Mouse (Mus musculus) limb, embryonic 15.5 days (tissue): ENCODE data around the gene Acad11. TPM values are rescaled to one million over a fixed set of nuclear protein-coding genes. Genes with fewer than 3 reads are reported as not detected.
A peak's percentile ranks its signal among the peaks of the same experiment; 100 is the strongest.

ENCODE experiments used
- ATAC-seq: fragments of 200-750 bp; cut with Nextera tagmentation; 2 replicates; pipeline ENCODE4 v1.8.0; 2017; ENCODE audit warnings: low read depth, moderate TSS enrichment; ENCODE audit not compliant: insufficient number of reproducible peaks, low FRiP score, low TSS enrichment
- H3K27ac ChIP-seq: fragments of 300-500 bp; sonication (generic); 2 replicates; pipeline ENCODE4 v1.5.1; 2015; ENCODE audit warnings: moderate library complexity, mild to moderate bottlenecking, inconsistent platforms
- H3K27me3 ChIP-seq: fragments of 300-500 bp; sonication (generic); 2 replicates; pipeline ENCODE4 v1.6.1; 2015; ENCODE audit warnings: inconsistent platforms
- H3K36me3 ChIP-seq: fragments of 300-500 bp; sonication (generic); 2 replicates; pipeline ENCODE4 v1.6.1; 2015; ENCODE audit warnings: inconsistent platforms
- H3K4me1 ChIP-seq: fragments of 300-500 bp; sonication (generic); 2 replicates; pipeline ENCODE4 v1.6.1; 2015; ENCODE audit warnings: inconsistent platforms
- H3K4me2 ChIP-seq: fragments of 300-500 bp; sonication (generic); 2 replicates; pipeline ENCODE4 v1.6.1; 2015; ENCODE audit warnings: mild to moderate bottlenecking, inconsistent platforms
- H3K4me3 ChIP-seq: fragments of 300-500 bp; sonication (generic); 2 replicates; pipeline ENCODE4 v1.5.1; 2015; ENCODE audit warnings: mild to moderate bottlenecking, inconsistent platforms
- H3K9ac ChIP-seq: fragments of 300-500 bp; sonication (generic); 2 replicates; pipeline ENCODE4 v1.6.1; 2015; ENCODE audit warnings: inconsistent platforms
- H3K9me3 ChIP-seq: fragments of 300-500 bp; sonication (generic); 2 replicates; pipeline ENCODE4 v1.6.1; 2016; ENCODE audit warnings: inconsistent platforms
- WGBS: fragments of 180-500 bp; shearing (Covaris S2); methylation state at CpG from one replicate; pipeline ENCODE4 v1.1.7; 2015; 5-methylcytosine and 5-hydroxymethylcytosine counted together
- polyA plus RNA-seq: library from polyadenylated mRNA; unstranded; fragments of >200 nt; fragmentation: Nextera tagmentation; extraction: Ambion mirVana; gene quantifications from 2 replicates; pipeline ENCODE4 v1.2.1, GENCODE M21; 2015

Acad11 gene
- polyA plus RNA-seq: 12.4 and 12.5 TPM in 2 replicates

- H3K9me3 ChIP-seq: no peaks in the 10 kb centered on the region
- H3K27ac ChIP-seq: peak within 1 kb of the TSS; percentile 65
- peak; percentile 91 for ATAC-seq
- H3K4me1 ChIP-seq: peaks cover 18% of the 10 kb centered on the region
- H3K4me3 ChIP-seq: peak within 1 kb of the TSS; percentile 100
- under 1% methylated on average over 27 of the region's 30 CpGs for WGBS
- peak within 1 kb of the TSS; percentile 87 for H3K4me2 ChIP-seq
- no peaks in the 10 kb centered on the region for H3K27me3 ChIP-seq
- peak within 1 kb of the TSS; percentile 94 for H3K9ac ChIP-seq
- peaks cover 14% of the 10 kb centered on the region for H3K36me3 ChIP-seq
These were observed at the start of gene Acad11 for GRCm38 (mm10) chr9:104063244-104063961. TSS of gene Acad11 (plus strand) at chr9:104063377.

GRCm38 (mm10) chr9:104014526-104014925, 48.7 kb upstream of the Acad11 start:
- H3K27me3 ChIP-seq: no peaks in the 10 kb centered on the region
- peaks cover 70% of the 10 kb centered on the region for H3K36me3 ChIP-seq
- no peak overlapping the region for H3K27ac ChIP-seq
- H3K9me3 ChIP-seq: no peaks in the 10 kb centered on the region
- no peaks in the 10 kb centered on the region for H3K4me1 ChIP-seq
- no peak overlapping the region for H3K9ac ChIP-seq
- no peak overlapping the region for H3K4me2 ChIP-seq
- ATAC-seq: no peak
- WGBS: 80% methylated on average over 1 of the region's 1 CpGs
- H3K4me3 ChIP-seq: no peak overlapping the region

GRCm38 (mm10) chr9:104021026-104021425, 42.2 kb upstream of the Acad11 start:
- WGBS: 92% methylated on average over 10 of the region's 10 CpGs
- no peak overlapping the region for H3K9ac ChIP-seq
- H3K4me1 ChIP-seq: no peaks in the 10 kb centered on the region
- H3K4me2 ChIP-seq: no peak overlapping the region
- ATAC-seq: no peak
- H3K36me3 ChIP-seq: peaks cover 85% of the 10 kb centered on the region
- no peak overlapping the region for H3K4me3 ChIP-seq
- no peak overlapping the region for H3K27ac ChIP-seq
- H3K9me3 ChIP-seq: no peaks in the 10 kb centered on the region
- no peaks in the 10 kb centered on the region for H3K27me3 ChIP-seq

- no peak overlapping the region for H3K4me2 ChIP-seq
- H3K36me3 ChIP-seq: peaks cover 65% of the 10 kb centered on the region
- no peak for ATAC-seq
- no peaks in the 10 kb centered on the region for H3K27me3 ChIP-seq
- H3K9me3 ChIP-seq: no peaks in the 10 kb centered on the region
- no peak overlapping the region for H3K4me3 ChIP-seq
- H3K27ac ChIP-seq: no peak overlapping the region
- no peaks in the 10 kb centered on the region for H3K4me1 ChIP-seq
- WGBS: 95% methylated on average over 8 of the region's 8 CpGs
- no peak overlapping the region for H3K9ac ChIP-seq
These were observed 36.0 kb upstream of the Acad11 start for GRCm38 (mm10) chr9:104027186-104027585.

- H3K27ac ChIP-seq: no peak overlapping the region
- no peaks in the 10 kb centered on the region for H3K4me1 ChIP-seq
- no peak overlapping the region for H3K4me3 ChIP-seq
- no peaks in the 10 kb centered on the region for H3K9me3 ChIP-seq
- H3K27me3 ChIP-seq: no peaks in the 10 kb centered on the region
- peaks cover 64% of the 10 kb centered on the region for H3K36me3 ChIP-seq
- ATAC-seq: no peak
- no peak overlapping the region for H3K9ac ChIP-seq
- 79% methylated on average over 11 of the region's 11 CpGs for WGBS
- H3K4me2 ChIP-seq: no peak overlapping the region
These were observed 33.3 kb upstream of the Acad11 start for GRCm38 (mm10) chr9:104029861-104030260.

- 82% methylated on average over 8 of the region's 8 CpGs for WGBS
These were observed 28.9 kb upstream of the Acad11 start for GRCm38 (mm10) chr9:104034231-104034630.

GRCm38 (mm10) chr9:104034718-104035117, 28.5 kb upstream of the Acad11 start:
- no peak for ATAC-seq
- no peaks in the 10 kb centered on the region for H3K27me3 ChIP-seq
- 63% methylated on average over 6 of the region's 6 CpGs for WGBS
- no peaks in the 10 kb centered on the region for H3K9me3 ChIP-seq
- no peak overlapping the region for H3K4me3 ChIP-seq
- no peak overlapping the region for H3K4me2 ChIP-seq
- H3K9ac ChIP-seq: no peak overlapping the region
- no peak overlapping the region for H3K27ac ChIP-seq
- H3K36me3 ChIP-seq: peaks cover 72% of the 10 kb centered on the region
- H3K4me1 ChIP-seq: no peaks in the 10 kb centered on the region

More at GRCm38 (mm10) chr9:104034231-104034630, 28.9 kb upstream of the Acad11 start:
- no peaks in the 10 kb centered on the region for H3K27me3 ChIP-seq
- no peaks in the 10 kb centered on the region for H3K4me1 ChIP-seq
- no peak for ATAC-seq
- no peak overlapping the region for H3K4me3 ChIP-seq
- H3K36me3 ChIP-seq: peaks cover 72% of the 10 kb centered on the region
- no peak overlapping the region for H3K9ac ChIP-seq
- H3K27ac ChIP-seq: no peak overlapping the region
- no peaks in the 10 kb centered on the region for H3K9me3 ChIP-seq
- H3K4me2 ChIP-seq: no peak overlapping the region

GRCm38 (mm10) chr9:104035261-104036015, 27.7 kb upstream of the Acad11 start:
- H3K4me2 ChIP-seq: no peak overlapping the region
- WGBS: 47% methylated on average over 24 of the region's 24 CpGs
- no peak overlapping the region for H3K4me3 ChIP-seq
- H3K27ac ChIP-seq: no peak overlapping the region
- peaks cover 70% of the 10 kb centered on the region for H3K36me3 ChIP-seq
- no peak overlapping the region for H3K9ac ChIP-seq
- H3K4me1 ChIP-seq: no peaks in the 10 kb centered on the region
- H3K9me3 ChIP-seq: no peaks in the 10 kb centered on the region
- H3K27me3 ChIP-seq: no peaks in the 10 kb centered on the region
- no peak for ATAC-seq

- Histone ChIP-seq H3K4me2 (no peak overlapping the region), H3K9me3 (no peaks in the 10 kb centered on the region), H3K27ac (no peak overlapping the region), H3K9ac (no peak overlapping the region), H3K4me3 (no peak overlapping the region), H3K4me1 (no peaks in the 10 kb centered on the region), H3K27me3 (no peaks in the 10 kb centered on the region), H3K36me3 (peaks cover 65% of the 10 kb centered on the region)
- WGBS: 80% methylated on average over 13 of the region's 13 CpGs
- ATAC-seq: no peak
These were observed 24.9 kb upstream of the Acad11 start for GRCm38 (mm10) chr9:104038266-104038665.

- H3K9me3 ChIP-seq: no peaks in the 10 kb centered on the region
- no peaks in the 10 kb centered on the region for H3K4me1 ChIP-seq
- H3K4me3 ChIP-seq: no peak overlapping the region
- no peak overlapping the region for H3K9ac ChIP-seq
- WGBS: 85% methylated on average over 21 of the region's 21 CpGs
- H3K27ac ChIP-seq: no peak overlapping the region
- H3K27me3 ChIP-seq: no peaks in the 10 kb centered on the region
- peaks cover 64% of the 10 kb centered on the region for H3K36me3 ChIP-seq
- no peak for ATAC-seq
- no peak overlapping the region for H3K4me2 ChIP-seq
These were observed 24.0 kb upstream of the Acad11 start for GRCm38 (mm10) chr9:104039031-104039695.

GRCm38 (mm10) chr9:104039742-104040141, 23.4 kb upstream of the Acad11 start:
- no peaks in the 10 kb centered on the region for H3K4me1 ChIP-seq
- H3K27ac ChIP-seq: no peak overlapping the region
- no peak for ATAC-seq
- H3K36me3 ChIP-seq: peaks cover 64% of the 10 kb centered on the region
- WGBS: 79% methylated on average over 4 of the region's 4 CpGs
- no peak overlapping the region for H3K4me3 ChIP-seq
- no peaks in the 10 kb centered on the region for H3K9me3 ChIP-seq
- no peaks in the 10 kb centered on the region for H3K27me3 ChIP-seq
- H3K4me2 ChIP-seq: no peak overlapping the region
- no peak overlapping the region for H3K9ac ChIP-seq

- Histone ChIP-seq H3K9me3 (no peaks in the 10 kb centered on the region), H3K36me3 (peaks cover 63% of the 10 kb centered on the region), H3K4me2 (no peak within 1 kb of the TSS), H3K4me3 (no peak within 1 kb of the TSS), H3K27me3 (no peaks in the 10 kb centered on the region), H3K27ac (no peak within 1 kb of the TSS), H3K4me1 (no peaks in the 10 kb centered on the region), H3K9ac (no peak within 1 kb of the TSS)
- 59% methylated on average over 2 of the region's 2 CpGs for WGBS
- no peak for ATAC-seq
These were observed 22.8 kb upstream of the Acad11 start, which contains the start of gene Gm28305 for GRCm38 (mm10) chr9:104040362-104040761. TSS of gene Gm28305 (plus strand) at chr9:104040662.
